Mouse (Mus musculus): ENCODE results near the gene Aldh2. TPM values are rescaled to one million over a fixed set of nuclear protein-coding genes. Genes with fewer than 3 reads are reported as not detected.
A peak's percentile ranks its signal among the peaks of the same experiment; 100 is the strongest.

Aldh2 gene
- polyA plus RNA-seq, 1 experiment from 2014 or later, result 99.2 TPM

DNA sequence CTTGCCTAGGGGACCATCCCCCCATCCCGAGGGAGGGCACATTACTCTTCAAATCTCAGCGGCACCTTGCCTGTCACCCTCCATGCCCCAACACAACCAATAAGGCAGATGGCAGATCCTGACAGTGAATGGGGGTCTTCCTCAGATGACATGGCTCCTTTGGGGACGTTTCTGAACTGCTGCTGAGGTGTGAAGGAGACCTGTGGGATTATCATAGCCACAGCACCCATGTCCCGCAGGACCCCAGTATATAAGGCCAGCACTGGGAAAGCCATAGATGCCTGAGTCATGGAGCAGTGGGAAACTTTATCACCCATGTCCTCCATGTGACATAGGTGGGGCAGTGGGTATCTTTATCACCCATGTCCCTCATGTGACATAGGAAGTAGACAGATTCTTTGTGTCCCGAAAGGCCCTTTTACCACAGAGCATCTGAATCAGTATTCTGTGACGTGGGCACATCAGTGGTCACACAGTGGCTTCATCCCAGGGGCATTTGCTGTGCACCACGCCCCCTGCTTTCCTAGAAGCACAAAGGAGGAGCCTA lies 4.4 kb upstream of the Aldh2 start:
- Histone ChIP-seq H3K4me3 (replicated peaks; ENCODE audit: low read length) (no peak overlapping the region), H3K9ac (replicated peaks; ENCODE audit: low read depth, low read length) (no peak overlapping the region), H3K9me3 (ENCODE audit: control insufficient read depth, low read length) (no peaks in the 10 kb centered on the region), H3K36me3 (ENCODE audit: control insufficient read depth, insufficient read depth) (no peaks in the 10 kb centered on the region), H3K27me3 (replicated peaks; ENCODE audit: control insufficient read depth, insufficient read depth, low read length) (no peaks in the 10 kb centered on the region), H3K4me2 (ENCODE audit: low read length) (no peak overlapping the region), H3K27ac (ENCODE audit: low read length) (no peak overlapping the region), H3K4me1 (replicated peaks; ENCODE audit: control insufficient read depth, insufficient read depth, low read length) (peaks cover 9% of the 10 kb centered on the region)
- no peak for ATAC-seq
- WGBS, result 82% methylated on average over 7 of the region's 7 CpGs

DNA sequence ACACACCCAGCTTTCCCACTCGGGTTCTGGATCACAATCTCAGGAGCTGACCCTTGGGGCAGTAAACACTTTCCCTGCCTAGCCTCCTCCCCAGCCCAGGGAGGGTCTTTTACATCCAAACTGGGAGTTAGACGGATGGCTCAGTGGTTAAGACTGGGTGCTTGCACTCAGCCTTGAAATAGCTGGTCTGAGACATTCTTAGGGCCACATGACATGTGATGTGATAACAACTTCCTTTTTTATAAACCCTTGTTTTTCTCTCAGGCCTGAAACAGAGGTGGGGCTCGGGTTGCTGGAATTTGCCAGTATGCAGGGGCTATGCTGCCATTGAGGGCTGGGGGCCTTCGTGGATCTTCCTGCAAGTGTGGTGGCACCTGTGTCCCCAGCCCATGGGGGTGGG lies 3.7 kb upstream of the Aldh2 start:
- WGBS, result 80% methylated on average over 4 of the region's 4 CpGs

GRCm38 (mm10) chr5:121596226-121596625 lies 2.6 kb upstream of the Aldh2 start:
- H3K4me2 ChIP-seq (ENCODE audit: low read length), result no peak overlapping the region
- no peaks in the 10 kb centered on the region for H3K27me3 ChIP-seq (replicated peaks; ENCODE audit: control insufficient read depth, insufficient read depth, low read length)
- H3K4me1 ChIP-seq (replicated peaks; ENCODE audit: control insufficient read depth, insufficient read depth, low read length), result peaks cover 16% of the 10 kb centered on the region
- ATAC-seq, result no peak
- H3K9me3 ChIP-seq (ENCODE audit: control insufficient read depth, low read length), result no peaks in the 10 kb centered on the region
- no peak overlapping the region for H3K9ac ChIP-seq (replicated peaks; ENCODE audit: low read depth, low read length)
- no peaks in the 10 kb centered on the region for H3K36me3 ChIP-seq (ENCODE audit: control insufficient read depth, insufficient read depth)
- no peak overlapping the region for H3K4me3 ChIP-seq (replicated peaks; ENCODE audit: low read length)
- 82% methylated on average over 6 of the region's 6 CpGs for WGBS
- no peak overlapping the region for H3K27ac ChIP-seq (ENCODE audit: low read length)

More for the DNA sequence above, 3.7 kb upstream of the Aldh2 start:
- no peak overlapping the region for H3K27ac ChIP-seq (ENCODE audit: low read length)
- no peaks in the 10 kb centered on the region for H3K27me3 ChIP-seq (replicated peaks; ENCODE audit: control insufficient read depth, insufficient read depth, low read length)
- no peak overlapping the region for H3K9ac ChIP-seq (replicated peaks; ENCODE audit: low read depth, low read length)
- H3K9me3 ChIP-seq (ENCODE audit: control insufficient read depth, low read length), result no peaks in the 10 kb centered on the region
- no peak overlapping the region for H3K4me2 ChIP-seq (ENCODE audit: low read length)
- no peak overlapping the region for H3K4me3 ChIP-seq (replicated peaks; ENCODE audit: low read length)
- no peaks in the 10 kb centered on the region for H3K36me3 ChIP-seq (ENCODE audit: control insufficient read depth, insufficient read depth)
- H3K4me1 ChIP-seq (replicated peaks; ENCODE audit: control insufficient read depth, insufficient read depth, low read length), result peaks cover 15% of the 10 kb centered on the region
- no peak for ATAC-seq

DNA sequence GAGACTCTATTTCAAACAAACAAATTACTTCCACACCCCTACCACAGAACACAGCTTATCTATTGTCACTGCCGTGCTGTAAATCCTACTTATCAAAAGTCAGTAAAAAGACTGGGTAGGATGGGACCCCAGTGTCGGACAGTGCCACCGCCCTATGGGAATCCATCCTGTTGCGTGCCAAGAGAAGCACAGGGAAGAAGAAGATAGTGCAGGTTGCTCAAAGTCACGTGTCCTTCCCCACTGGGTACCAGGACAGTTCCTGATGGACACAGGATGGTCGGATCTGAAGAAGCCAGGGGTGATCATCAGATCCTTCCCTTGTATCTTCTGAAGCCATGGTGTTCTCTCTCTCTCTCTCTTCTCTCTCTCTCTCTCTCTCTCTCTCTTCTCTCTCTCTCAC lies 2.1 kb upstream of the Aldh2 start:
- Histone ChIP-seq H3K4me1 (replicated peaks; ENCODE audit: control insufficient read depth, insufficient read depth, low read length) (peaks cover 16% of the 10 kb centered on the region), H3K4me2 (ENCODE audit: low read length) (no peak overlapping the region), H3K36me3 (ENCODE audit: control insufficient read depth, insufficient read depth) (no peaks in the 10 kb centered on the region), H3K27ac (ENCODE audit: low read length) (no peak overlapping the region), H3K4me3 (replicated peaks; ENCODE audit: low read length) (no peak overlapping the region), H3K27me3 (replicated peaks; ENCODE audit: control insufficient read depth, insufficient read depth, low read length) (no peaks in the 10 kb centered on the region), H3K9ac (replicated peaks; ENCODE audit: low read depth, low read length) (no peak overlapping the region), H3K9me3 (ENCODE audit: control insufficient read depth, low read length) (no peaks in the 10 kb centered on the region)
- ATAC-seq, result no peak
- WGBS, result 83% methylated on average over 6 of the region's 6 CpGs

DNA sequence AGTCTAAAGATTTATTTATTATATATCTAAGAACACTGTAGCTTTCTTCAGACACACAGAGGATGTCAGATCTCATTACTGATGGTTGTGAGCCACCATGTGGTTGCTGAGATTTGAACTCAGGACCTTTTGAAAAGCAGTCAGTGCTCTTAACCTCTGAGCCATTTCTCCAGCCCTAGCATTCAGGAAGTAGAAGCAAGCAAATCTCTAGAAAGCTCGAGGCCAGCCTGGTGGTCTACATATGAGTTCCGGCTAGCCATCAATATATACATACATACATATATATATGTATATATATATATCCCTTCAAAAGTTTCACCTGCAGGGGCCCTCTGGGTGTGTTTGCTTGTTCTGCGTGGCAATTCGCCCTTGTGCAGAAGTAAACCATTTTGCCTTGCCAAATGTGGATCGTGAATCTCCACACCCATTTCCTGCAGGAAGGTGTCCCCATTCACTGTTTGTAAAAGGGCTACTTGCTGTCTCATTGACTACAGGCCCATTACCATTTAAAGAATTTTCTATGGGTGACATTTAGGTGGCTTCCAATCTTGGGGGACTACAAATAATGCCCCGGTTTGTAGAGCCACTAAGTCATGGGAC lies 1.2 kb upstream of the Aldh2 start:
- Histone ChIP-seq H3K9ac (replicated peaks; ENCODE audit: low read depth, low read length) (no peak overlapping the region), H3K4me3 (replicated peaks; ENCODE audit: low read length) (no peak overlapping the region), H3K4me1 (replicated peaks; ENCODE audit: control insufficient read depth, insufficient read depth, low read length) (peaks cover 16% of the 10 kb centered on the region), H3K27me3 (replicated peaks; ENCODE audit: control insufficient read depth, insufficient read depth, low read length) (no peaks in the 10 kb centered on the region), H3K36me3 (ENCODE audit: control insufficient read depth, insufficient read depth) (no peaks in the 10 kb centered on the region), H3K9me3 (ENCODE audit: control insufficient read depth, low read length) (no peaks in the 10 kb centered on the region), H3K4me2 (ENCODE audit: low read length) (no peak overlapping the region; the same call in 1 of the 2 replicates), H3K27ac (ENCODE audit: low read length) (no peak overlapping the region)
- no peak for ATAC-seq
- 84% methylated on average over 6 of the region's 6 CpGs for WGBS

GRCm38 (mm10) chr5:121592816-121593407 lies 712 bp downstream of the Aldh2 start:
- no peak overlapping the region; the same call in 1 of the 2 replicates for H3K27ac ChIP-seq (ENCODE audit: low read length)
- WGBS, result 3% methylated on average over 33 of the region's 33 CpGs
- H3K4me1 ChIP-seq (replicated peaks; ENCODE audit: control insufficient read depth, insufficient read depth, low read length), result peaks cover 16% of the 10 kb centered on the region
- no peaks in the 10 kb centered on the region for H3K36me3 ChIP-seq (ENCODE audit: control insufficient read depth, insufficient read depth)
- no peaks in the 10 kb centered on the region for H3K9me3 ChIP-seq (ENCODE audit: control insufficient read depth, low read length)
- H3K27me3 ChIP-seq (replicated peaks; ENCODE audit: control insufficient read depth, insufficient read depth, low read length), result no peaks in the 10 kb centered on the region
- H3K4me3 ChIP-seq (replicated peaks; ENCODE audit: low read length), result peak overlapping the region; percentile 58
- H3K4me2 ChIP-seq (ENCODE audit: low read length), result peak overlapping the region; percentile 95
- peak; percentile 64 for ATAC-seq
- peak overlapping the region; percentile 63 for H3K9ac ChIP-seq (replicated peaks; ENCODE audit: low read depth, low read length)

DNA sequence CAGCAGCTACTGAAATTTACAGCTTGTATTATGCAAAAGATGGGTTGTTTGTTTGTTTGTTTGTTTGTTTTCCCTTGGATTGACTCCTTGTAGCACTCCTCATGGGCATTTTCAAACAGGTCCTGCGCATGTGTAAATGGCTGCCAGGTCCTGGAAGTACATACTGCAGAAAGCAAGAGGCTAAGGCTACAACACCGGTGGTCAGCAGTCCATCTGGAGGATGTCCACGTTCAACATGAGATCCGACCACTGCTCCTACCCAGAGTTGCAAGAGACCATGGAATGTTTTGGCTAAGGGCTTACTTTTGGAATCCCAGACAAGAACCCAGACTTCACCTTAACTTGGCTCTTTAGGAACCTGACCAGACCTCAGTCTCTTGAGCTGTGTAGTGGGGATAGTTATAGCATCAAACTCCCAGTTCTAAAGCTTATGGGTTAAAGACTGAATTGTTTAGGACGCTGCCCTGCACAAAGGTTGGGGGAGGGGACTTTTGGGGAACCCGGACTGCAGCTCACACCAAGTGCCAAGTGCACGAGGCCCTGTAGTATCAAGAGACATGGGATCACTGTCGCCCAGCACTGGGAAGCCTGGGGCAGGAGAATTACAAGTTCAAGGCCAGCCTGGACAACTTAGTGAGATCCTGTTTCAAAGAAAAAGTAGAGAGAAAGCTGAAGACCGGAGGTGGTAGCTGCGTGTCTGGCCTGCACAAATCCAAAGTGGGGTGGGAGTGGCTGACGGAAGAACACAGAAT lies 1.4 kb downstream of the Aldh2 start:
- Histone ChIP-seq H3K27ac (ENCODE audit: low read length) (no peak overlapping the region), H3K36me3 (ENCODE audit: control insufficient read depth, insufficient read depth) (no peaks in the 10 kb centered on the region), H3K4me3 (replicated peaks; ENCODE audit: low read length) (no peak overlapping the region), H3K4me1 (replicated peaks; ENCODE audit: control insufficient read depth, insufficient read depth, low read length) (peaks cover 16% of the 10 kb centered on the region), H3K9me3 (ENCODE audit: control insufficient read depth, low read length) (no peaks in the 10 kb centered on the region), H3K27me3 (replicated peaks; ENCODE audit: control insufficient read depth, insufficient read depth, low read length) (no peaks in the 10 kb centered on the region), H3K9ac (replicated peaks; ENCODE audit: low read depth, low read length) (no peak overlapping the region), H3K4me2 (ENCODE audit: low read length) (peak overlapping the region; percentile 95)
- WGBS, result 66% methylated on average over 11 of the region's 11 CpGs
- ATAC-seq, result no peak

GRCm38 (mm10) chr5:121591417-121592063 lies 2.1 kb downstream of the Aldh2 start:
- no peak overlapping the region for H3K4me2 ChIP-seq (ENCODE audit: low read length)
- no peaks in the 10 kb centered on the region for H3K36me3 ChIP-seq (ENCODE audit: control insufficient read depth, insufficient read depth)
- no peak overlapping the region for H3K27ac ChIP-seq (ENCODE audit: low read length)
- H3K27me3 ChIP-seq (replicated peaks; ENCODE audit: control insufficient read depth, insufficient read depth, low read length), result no peaks in the 10 kb centered on the region
- H3K9ac ChIP-seq (replicated peaks; ENCODE audit: low read depth, low read length), result no peak overlapping the region
- WGBS, result 75% methylated on average over 11 of the region's 11 CpGs
- peaks cover 16% of the 10 kb centered on the region for H3K4me1 ChIP-seq (replicated peaks; ENCODE audit: control insufficient read depth, insufficient read depth, low read length)
- H3K9me3 ChIP-seq (ENCODE audit: control insufficient read depth, low read length), result no peaks in the 10 kb centered on the region
- no peak overlapping the region for H3K4me3 ChIP-seq (replicated peaks; ENCODE audit: low read length)
- no peak for ATAC-seq

DNA sequence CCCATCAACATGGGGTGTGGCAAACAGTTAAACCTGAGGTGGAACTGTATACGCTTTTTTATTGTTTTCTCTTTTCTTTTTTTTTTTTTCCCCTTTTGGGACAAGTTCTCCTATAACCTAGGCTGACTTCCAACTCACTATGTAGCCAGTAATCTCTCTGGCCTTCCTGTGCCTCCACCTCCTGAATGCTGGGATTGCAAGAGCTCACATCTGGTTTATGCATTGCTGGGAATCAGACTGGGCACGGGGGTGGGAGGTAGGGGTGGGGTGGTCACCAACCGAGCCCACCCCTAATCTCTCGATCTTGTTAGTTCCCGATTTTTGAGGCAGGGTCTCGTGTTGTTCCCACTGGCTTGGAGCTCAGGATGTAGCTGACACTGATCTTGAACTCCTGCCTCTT lies 3.7 kb downstream of the Aldh2 start:
- H3K4me2 ChIP-seq (ENCODE audit: low read length), result no peak overlapping the region
- H3K27me3 ChIP-seq (replicated peaks; ENCODE audit: control insufficient read depth, insufficient read depth, low read length), result no peaks in the 10 kb centered on the region
- ATAC-seq, result no peak
- no peaks in the 10 kb centered on the region for H3K36me3 ChIP-seq (ENCODE audit: control insufficient read depth, insufficient read depth)
- H3K9me3 ChIP-seq (ENCODE audit: control insufficient read depth, low read length), result no peaks in the 10 kb centered on the region
- no peak overlapping the region for H3K4me3 ChIP-seq (replicated peaks; ENCODE audit: low read length)
- peaks cover 16% of the 10 kb centered on the region for H3K4me1 ChIP-seq (replicated peaks; ENCODE audit: control insufficient read depth, insufficient read depth, low read length)
- H3K9ac ChIP-seq (replicated peaks; ENCODE audit: low read depth, low read length), result no peak overlapping the region
- 92% methylated on average over 6 of the region's 6 CpGs for WGBS
- H3K27ac ChIP-seq (ENCODE audit: low read length), result no peak overlapping the region

Data from forebrain, embryonic 16.5 days (tissue).